Mouse (Mus musculus): ENCODE measurements around the gene Kcnd3. TPM values are rescaled to one million over a fixed set of nuclear protein-coding genes. Genes with fewer than 3 reads are reported as not detected.
A peak's percentile ranks its signal among the peaks of the same experiment; 100 is the strongest.

The Kcnd3 gene
- total RNA-seq, 2 experiments from 2014 or later: 9.5 to 10.0 TPM

GRCm38 (mm10) chr3:105633021-105633420, 180.9 kb downstream of the Kcnd3 start:
- no peak for DNase-seq
- intact Hi-C loops (cut with DNase I): no loop called here

DNA sequence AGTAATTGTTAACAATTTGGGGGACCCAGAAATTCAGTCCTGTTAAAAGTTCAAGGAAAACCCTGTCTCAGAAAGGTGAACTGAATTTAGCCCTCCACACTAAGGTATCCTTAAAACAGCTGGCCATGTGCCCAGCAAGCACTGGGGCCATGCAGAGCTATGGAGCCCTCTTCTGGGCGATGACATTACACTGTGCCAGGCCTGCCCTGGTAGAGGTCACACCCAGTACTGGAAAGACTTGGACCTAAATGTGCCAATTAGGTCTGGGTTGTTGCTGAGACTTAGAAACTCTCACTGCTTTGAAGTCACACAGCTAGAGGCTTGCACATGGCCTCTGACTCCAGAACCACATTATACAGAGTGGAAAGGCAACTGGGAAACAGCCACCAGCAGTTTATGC, 190.1 kb downstream of the Kcnd3 start:
- peak; percentile 49 to 50 for DNase-seq
- intact Hi-C loops (cut with DNase I): loop anchor here (1.0 to 10.0 kb wide), 3 partner anchors 105 to 477 kb away; no protein-coding TSS in a partner anchor

GRCm38 (mm10) chr3:105643566-105643965, 191.4 kb downstream of the Kcnd3 start:
- no peak for DNase-seq
- intact Hi-C loops (cut with DNase I): loop anchor here (5.0 to 10.0 kb wide), 2 partner anchors 106 to 479 kb away; no protein-coding TSS in a partner anchor

DNA sequence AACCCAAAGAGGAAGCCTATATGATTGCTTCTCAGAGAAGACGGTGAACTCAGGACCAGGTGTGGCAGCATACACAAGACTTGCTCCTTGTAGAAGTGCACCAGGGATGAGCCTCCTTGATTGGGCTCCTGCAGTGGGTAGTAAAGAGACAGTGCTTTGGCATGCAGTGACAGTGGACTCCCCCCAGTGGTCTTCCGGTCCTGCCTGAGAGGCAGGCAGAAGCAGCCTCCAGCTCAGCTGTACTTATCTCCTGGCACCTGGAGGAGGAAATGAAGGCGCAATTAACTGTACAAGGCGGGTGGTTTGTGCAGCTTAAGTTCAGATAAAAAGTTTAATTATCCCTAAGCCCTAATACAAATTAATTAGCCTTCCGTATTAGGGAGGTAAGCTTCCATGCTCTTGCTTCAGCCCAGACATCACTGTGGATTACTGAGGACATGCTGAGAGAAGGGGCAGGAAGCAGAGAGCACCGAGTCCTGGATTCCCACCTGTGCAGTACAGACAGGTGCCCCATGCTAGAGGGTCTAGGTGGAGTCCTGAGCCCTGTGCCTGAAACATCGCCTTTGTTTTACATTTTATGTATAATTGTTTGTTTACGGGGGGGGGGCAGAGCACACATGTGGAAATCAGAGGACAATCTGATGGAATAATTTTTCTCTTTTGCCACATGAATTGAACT, 196.9 kb downstream of the Kcnd3 start:
- intact Hi-C loops (cut with DNase I): loop anchor here (10.0 kb wide), 1 partner anchor 484 kb away; no protein-coding TSS in a partner anchor
- no peak for DNase-seq

GRCm38 (mm10) chr3:105653544-105654380, 201.6 kb downstream of the Kcnd3 start:
- DNase-seq: no peak
- intact Hi-C loops (cut with DNase I): loop anchor here (10.0 kb wide), 1 partner anchor 539 kb away; no protein-coding TSS in a partner anchor

DNA sequence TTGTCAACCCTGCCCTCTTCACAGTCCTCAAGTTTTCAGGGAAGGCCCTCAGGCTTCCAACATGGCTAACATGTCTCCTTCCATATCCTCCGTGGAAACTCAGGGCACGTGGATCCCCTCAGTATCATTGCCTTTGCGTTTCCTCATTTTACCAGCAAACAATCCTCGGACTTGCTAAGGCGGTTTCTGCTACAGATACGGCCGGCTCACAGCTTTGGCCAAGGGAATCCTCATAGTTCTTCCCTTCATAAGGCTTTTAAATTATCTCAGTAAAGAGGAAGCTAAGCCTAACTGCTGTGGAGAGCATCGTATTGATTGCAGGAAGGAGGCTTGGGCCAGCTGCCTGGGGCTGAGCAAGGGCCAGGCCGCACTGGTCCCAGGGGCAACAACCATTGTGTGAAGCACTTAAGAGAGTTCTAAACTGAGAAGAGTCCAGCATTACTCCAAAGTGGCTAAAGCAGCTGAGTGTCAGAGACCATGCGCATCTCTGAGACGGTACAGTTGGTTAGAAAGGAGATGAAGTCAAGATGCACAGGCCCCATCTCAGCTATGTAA, 203.0 kb downstream of the Kcnd3 start:
- no peak for DNase-seq
- intact Hi-C loops (cut with DNase I): loop anchor here (10.0 kb wide), 1 partner anchor 540 kb away; no protein-coding TSS in a partner anchor

- no peak for DNase-seq
Observed at GRCm38 (mm10) chr3:105660530-105660929, 208.4 kb downstream of the Kcnd3 start.

GRCm38 (mm10) chr3:105663043-105663442, 210.9 kb downstream of the Kcnd3 start:
- intact Hi-C loops (cut with DNase I): no loop called here
- DNase-seq: no peak

More at GRCm38 (mm10) chr3:105660530-105660929, 208.4 kb downstream of the Kcnd3 start:
- intact Hi-C loops (cut with DNase I): no loop called here

GRCm38 (mm10) chr3:105665105-105665765, 213.1 kb downstream of the Kcnd3 start:
- no peak for DNase-seq
- intact Hi-C loops (cut with DNase I): no loop called here

DNA sequence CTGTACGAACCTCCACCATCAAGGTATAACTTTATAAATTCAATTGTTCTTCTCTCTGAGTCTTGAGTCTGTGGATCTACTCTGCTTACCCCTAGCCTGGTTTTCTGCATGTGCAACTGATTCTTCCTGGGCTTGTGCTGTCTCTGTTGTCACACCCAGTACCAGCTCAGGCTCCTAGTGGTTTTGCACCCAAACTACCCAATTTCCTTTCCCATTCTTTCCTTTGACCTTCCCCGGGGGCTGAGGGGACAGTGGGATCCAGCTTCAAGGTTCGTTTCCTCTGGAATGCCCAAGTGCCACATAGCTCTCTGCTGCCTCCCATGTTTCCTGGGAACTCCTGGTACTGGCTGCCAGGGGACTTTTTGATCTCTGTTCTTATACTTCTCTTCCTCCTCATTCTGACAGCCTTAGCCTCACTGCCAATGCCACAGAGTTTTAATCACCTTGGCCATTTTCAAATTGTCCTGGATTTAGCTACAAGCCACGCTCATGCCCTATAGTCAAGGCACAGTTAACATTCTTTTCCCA, 214.9 kb downstream of the Kcnd3 start:
- intact Hi-C loops (cut with DNase I): no loop called here
- DNase-seq: no peak

DNA sequence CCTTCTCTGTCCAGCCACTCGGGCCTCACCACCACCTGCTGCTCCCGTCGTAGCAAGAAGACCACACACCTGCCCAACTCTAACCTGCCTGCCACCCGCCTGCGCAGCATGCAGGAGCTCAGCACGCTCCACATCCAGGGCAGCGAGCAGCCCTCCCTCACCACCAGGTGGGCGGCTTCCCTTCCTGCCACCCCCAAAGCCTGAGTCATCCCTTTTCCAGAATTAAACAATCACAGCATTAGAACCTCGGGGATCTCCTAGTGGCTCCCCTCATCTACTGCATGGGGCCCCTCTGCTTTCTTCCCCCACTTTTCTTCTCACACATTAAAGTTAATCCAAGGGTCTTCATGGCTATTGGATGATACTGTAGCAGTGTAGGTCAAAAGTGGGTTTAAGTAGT, 216.0 kb downstream of the Kcnd3 start:
- intact Hi-C loops (cut with DNase I): no loop called here
- no peak for DNase-seq

GRCm38 (mm10) chr3:105669776-105670175, 217.6 kb downstream of the Kcnd3 start:
- intact Hi-C loops (cut with DNase I): no loop called here
- no peak for DNase-seq

- DNase-seq: no peak
- intact Hi-C loops (cut with DNase I): no loop called here
Observed at GRCm38 (mm10) chr3:105670801-105671200, 218.7 kb downstream of the Kcnd3 start.

DNA sequence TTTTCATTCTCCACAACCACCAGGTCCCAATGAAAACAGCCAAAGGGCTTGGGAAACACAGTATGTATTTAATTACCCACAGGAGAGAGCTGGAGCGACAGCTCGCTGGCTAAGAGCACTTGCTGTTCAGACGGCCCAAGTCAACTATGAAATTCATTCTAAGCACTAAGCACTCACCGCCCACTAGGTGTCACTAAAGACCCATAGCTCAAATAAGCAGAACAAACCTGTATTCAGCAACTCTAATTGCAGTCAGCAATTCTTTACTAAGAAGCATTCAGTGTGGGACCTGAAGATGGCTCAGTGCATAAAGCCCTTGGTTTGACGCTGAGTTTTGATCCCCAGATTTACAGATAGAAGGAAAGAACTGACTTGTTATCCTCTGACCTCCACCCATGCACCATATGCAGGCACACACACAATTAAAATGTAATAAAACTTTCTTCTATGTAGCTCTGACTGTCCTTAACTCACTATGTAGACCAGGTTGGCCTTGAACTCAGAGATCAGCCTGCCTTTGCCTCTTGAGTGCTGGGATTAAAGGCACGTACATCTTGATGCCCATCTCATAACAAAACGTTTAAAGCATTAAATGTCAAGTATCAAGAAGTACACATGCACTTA, 222.6 kb downstream of the Kcnd3 start:
- peak; percentile 52 to 65 for DNase-seq
- intact Hi-C loops (cut with DNase I): loop anchor here (1.0 to 2.0 kb wide), 2 partner anchors 52 to 225 kb away; no protein-coding TSS in a partner anchor

DNA sequence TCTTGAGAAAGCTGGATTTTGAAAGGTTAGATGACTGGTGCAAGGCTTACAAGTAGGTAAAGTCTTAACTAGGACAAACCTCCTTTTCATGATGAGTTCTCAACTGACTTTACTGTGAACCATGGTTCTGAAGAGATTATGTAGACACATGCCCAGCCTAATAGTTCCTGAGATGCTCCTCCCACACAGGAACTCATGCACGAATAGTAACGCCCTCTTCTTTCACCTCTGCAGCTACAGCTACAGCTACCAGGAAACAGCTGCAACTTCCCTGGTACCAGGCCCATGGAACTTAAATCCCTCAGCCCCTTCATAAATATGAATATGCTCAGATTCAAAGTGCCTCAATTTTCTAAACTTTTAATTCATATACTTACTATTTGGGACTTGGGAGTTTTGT, 223.8 kb downstream of the Kcnd3 start:
- DNase-seq: no peak
- intact Hi-C loops (cut with DNase I): loop anchor here (2.0 kb wide), 1 partner anchor 51 kb away; no protein-coding TSS in a partner anchor

DNA sequence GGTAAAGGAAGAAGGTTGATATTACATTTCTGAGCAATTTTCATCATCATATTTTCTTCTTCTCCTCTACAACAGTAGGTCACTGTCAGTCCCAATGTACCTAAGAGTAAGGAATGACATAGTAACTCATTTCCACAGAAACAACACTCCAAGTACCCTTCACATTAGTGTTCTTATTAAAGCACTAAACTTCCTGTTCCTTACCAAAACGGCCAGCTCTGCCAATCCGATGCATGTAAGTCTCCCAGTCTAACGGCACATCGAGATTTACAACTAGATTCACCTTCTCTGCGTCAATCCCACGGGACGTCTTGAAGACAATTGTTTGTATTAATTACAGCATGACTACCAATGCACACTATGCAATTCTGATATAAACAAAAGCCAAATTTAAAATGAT, 228.2 kb downstream of the Kcnd3 start:
- intact Hi-C loops (cut with DNase I): no loop called here
- no peak for DNase-seq

GRCm38 (mm10) chr3:105686394-105687323, 234.5 kb downstream of the Kcnd3 start:
- intact Hi-C loops (cut with DNase I): loop anchor here (1.0 to 2.0 kb wide), 4 partner anchors 40 to 272 kb away; partner anchors contain the start of genes Rap1a and Wdr77
- no peak for DNase-seq

DNA sequence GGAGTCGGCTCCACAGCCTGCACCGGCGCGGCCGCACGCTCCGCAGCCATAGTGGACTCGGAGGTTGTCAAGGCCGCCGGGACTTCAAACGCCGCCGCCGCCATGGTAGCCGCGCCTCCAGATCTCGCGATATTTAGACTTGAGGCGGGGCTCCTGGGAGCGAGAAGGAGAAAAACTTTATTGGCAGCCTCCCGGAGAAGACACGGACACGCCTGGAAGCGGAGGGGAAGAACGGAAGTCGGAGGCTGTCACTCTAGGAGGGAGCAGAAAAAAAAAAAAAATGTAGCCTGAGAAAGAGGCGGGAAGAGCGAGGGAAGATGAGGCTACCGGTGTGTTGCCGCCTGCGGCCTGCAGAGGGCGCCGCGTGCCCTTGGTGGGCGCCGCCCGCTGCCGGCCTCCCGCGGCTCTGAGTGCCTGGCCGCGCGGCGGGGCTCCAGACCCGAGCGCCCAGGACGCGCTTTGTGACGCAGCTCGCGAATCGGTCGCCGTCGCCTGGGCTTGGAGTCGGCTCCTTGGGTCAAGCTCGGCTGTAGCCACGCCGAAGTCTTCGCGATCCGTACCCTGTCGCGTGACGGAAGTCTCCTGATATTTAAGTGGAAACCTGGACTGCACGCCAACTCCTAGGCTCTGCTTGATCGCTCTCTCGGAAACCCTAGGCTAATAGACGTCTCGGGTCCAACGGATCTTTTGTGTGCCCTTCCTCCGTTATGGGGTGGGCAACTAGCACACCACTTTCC, 235.4 kb downstream of the Kcnd3 start, which contains the start of gene Ddx20:
TSS of gene Ddx20 (minus strand) at position 251 of the 737 bp plus-strand sequence.
- intact Hi-C loops (cut with DNase I): loop anchor here (1.0 to 2.0 kb wide), 5 partner anchors 15 to 271 kb away; partner anchors contain the start of genes Rap1a and Wdr77
- DNase-seq: peak; percentile 92 to 93
